Mouse (Mus musculus): Measurements from ENCODE around the gene Zc3h12a.

Gene Zc3h12a

GRCm38 (mm10) chr4:125116090-125116861 is 11.4 kb downstream of the Zc3h12a start:
- no peak for DNase-seq (ENCODE audit: extremely low spot score, low read depth, low spot score)

- no peak for DNase-seq (ENCODE audit: extremely low spot score, low read depth, low spot score)
Observed at GRCm38 (mm10) chr4:125115710-125116089, 11.9 kb downstream of the Zc3h12a start.

GRCm38 (mm10) chr4:125115081-125115480 is 12.6 kb downstream of the Zc3h12a start:
- DNase-seq (ENCODE audit: extremely low spot score, low read depth, low spot score): no peak

- peak; percentile 63 for DNase-seq (ENCODE audit: extremely low spot score, low read depth, low spot score)
Observed at GRCm38 (mm10) chr4:125114638-125115037, 13.0 kb downstream of the Zc3h12a start.

GRCm38 (mm10) chr4:125105354-125105753 is 22.3 kb downstream of the Zc3h12a start:
- DNase-seq (ENCODE audit: extremely low spot score, low read depth, low spot score): no peak

GRCm38 (mm10) chr4:125101334-125101733 is 26.3 kb downstream of the Zc3h12a start:
- no peak for DNase-seq (ENCODE audit: extremely low spot score, low read depth, low spot score)

GRCm38 (mm10) chr4:125099458-125099857 is 28.2 kb downstream of the Zc3h12a start:
- DNase-seq (ENCODE audit: extremely low spot score, low read depth, low spot score): peak; percentile 88

GRCm38 (mm10) chr4:125097412-125097811 is 30.2 kb downstream of the Zc3h12a start:
- no peak for DNase-seq (ENCODE audit: extremely low spot score, low read depth, low spot score)

- DNase-seq (ENCODE audit: extremely low spot score, low read depth, low spot score): no peak
Observed at GRCm38 (mm10) chr4:125096066-125096465, 31.6 kb downstream of the Zc3h12a start.

GRCm38 (mm10) chr4:125093031-125093430 is 34.6 kb downstream of the Zc3h12a start:
- no peak for DNase-seq (ENCODE audit: extremely low spot score, low read depth, low spot score)

GRCm38 (mm10) chr4:125085346-125085841 is 42.2 kb downstream of the Zc3h12a start:
- DNase-seq (ENCODE audit: extremely low spot score, low read depth, low spot score): no peak

- DNase-seq (ENCODE audit: extremely low spot score, low read depth, low spot score): no peak
Observed at GRCm38 (mm10) chr4:125084403-125085345, 43.0 kb downstream of the Zc3h12a start, which contains the start of gene Meaf6. Gene Meaf6 (plus strand): TSS chr4:125085134.

- DNase-seq (ENCODE audit: extremely low spot score, low read depth, low spot score): no peak
Observed at GRCm38 (mm10) chr4:125078698-125079097, 48.9 kb downstream of the Zc3h12a start.

- DNase-seq (ENCODE audit: extremely low spot score, low read depth, low spot score): no peak
Observed at GRCm38 (mm10) chr4:125077700-125078099, 49.9 kb downstream of the Zc3h12a start.

All from hindlimb bud, embryonic 11.5 days (tissue).